Mouse (Mus musculus): ENCODE results near the gene Dynlt1a. TPM values are rescaled to one million over a fixed set of nuclear protein-coding genes. Genes with fewer than 3 reads are reported as not detected.
"Not testable (repeated sequence)": the region's sequence is repeated elsewhere in the genome, so short reads cannot be mapped to it uniquely, and the experiment has no call there.

Dynlt1a gene
- 10 to 100 TPM; 12.8 to 13.2 TPM for total RNA-seq (2021)

DNA sequence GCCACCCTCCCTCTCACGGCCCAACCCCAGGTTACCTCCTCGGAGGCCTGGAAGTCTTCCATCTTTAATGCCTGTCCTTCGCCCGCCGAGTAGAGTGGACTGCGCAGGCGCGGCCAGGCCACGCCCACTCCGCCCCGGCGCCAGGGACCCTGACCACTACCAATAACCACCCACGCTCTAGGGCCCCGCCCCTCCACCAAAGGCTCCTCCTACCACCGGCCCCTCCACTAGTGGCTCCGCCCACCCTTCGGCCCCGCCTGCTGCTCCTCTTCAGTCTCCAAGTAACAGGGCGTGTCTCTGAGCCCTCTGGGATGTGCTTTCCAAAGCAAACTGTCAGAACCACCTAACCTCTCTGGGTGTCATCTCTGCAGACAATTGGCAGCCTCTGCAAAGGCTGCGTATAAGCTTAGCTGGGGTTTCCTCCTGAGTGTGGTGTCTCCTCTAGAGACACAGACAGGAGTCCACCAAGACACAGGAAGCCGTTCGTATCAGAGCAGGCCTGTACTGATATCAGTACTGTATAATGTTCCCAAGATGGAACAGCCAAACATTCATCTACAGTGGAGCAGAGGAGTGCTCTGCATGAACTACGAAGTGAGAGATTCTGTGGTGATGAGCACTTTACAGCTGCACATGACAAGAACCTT is at the start of gene Dynlt1a:
Gene Dynlt1a, minus strand, starts transcription at position 162 of the 647 bp plus-strand sequence.
- peak; percentile 93 to 94 for DNase-seq (ENCODE audit: low spot score in 2 of 2)
- intact Hi-C loops (cut with DNase I): not testable (repeated sequence)

DNA sequence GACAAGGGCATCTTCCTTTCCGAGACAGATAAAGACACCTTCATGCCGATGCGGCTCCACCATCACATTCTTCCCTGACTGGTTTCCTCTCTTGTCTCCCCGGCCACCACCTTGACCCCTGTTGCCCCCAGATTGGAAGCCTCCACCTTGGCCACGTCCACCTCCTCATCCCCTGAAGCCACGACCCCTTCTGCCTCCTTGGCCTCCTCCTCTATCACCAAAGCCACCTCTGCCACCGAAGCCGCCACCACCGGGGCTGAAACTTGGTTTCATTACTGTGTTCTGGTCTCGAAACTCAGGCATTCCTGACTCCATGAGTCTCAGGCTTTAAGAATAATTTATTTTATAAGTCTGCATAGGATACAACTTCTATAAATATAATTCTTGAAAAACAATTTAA is 38.0 kb upstream of the Dynlt1a start:
- intact Hi-C loops (cut with DNase I); DNase-seq (ENCODE audit: low spot score in 2 of 2): not testable (repeated sequence)

DNA sequence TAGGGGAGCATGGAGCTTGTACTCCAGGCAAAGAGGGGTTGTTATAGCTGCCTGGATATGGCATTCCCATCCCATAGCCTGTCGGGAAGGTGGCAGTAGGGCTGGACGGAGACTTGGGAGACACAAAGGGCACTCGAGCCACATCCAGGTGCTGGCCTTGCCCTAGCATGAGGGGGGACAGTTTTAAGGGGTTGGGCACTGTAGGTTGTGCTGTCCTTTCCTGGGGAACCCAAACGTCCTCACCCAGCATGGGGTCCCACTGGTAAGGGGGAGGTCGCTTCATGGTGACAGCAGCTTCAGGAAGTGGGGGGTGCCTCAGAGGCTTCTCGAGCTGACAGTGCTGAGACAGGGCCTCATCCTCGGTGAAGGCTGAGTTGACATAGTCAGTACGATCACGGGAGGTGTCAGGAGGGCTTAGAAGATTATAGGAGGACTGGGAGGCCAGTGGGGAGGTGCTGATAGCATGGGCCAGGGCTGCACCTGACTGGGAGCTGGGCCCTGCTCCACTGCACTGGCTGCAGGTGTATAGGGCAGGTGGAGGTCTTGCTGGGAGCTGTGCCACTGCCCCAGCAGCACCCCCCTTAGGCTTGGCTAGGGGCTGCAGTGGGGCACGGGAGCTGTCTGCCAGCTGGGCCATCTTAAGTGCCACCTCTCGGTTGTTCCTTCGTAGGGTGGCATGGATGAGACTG is 25.4 kb upstream of the Dynlt1a start:
- DNase-seq (ENCODE audit: low spot score in 2 of 2); intact Hi-C loops (cut with DNase I): not testable (repeated sequence)

DNA sequence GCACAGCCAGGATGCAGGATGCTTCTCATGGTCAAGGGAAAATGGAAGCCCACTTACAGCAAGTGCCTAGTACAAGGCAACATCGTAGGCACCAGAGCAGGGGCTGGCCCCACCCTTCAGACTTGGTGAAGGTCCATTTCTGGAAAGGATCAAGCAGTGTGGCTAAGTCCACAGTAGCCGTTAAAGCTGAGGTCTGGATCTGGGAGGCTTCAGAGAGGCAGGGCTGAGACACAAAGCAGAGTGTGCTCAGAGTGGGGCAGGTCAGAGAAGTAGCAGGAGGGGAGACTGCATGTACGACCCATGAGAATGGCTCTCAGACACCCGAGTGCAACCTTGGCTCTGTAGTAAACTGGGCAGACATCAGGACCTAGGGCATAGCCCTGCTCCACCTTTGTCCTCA is 11.7 kb upstream of the Dynlt1a start:
- intact Hi-C loops (cut with DNase I); DNase-seq (ENCODE audit: low spot score in 2 of 2): not testable (repeated sequence)

DNA sequence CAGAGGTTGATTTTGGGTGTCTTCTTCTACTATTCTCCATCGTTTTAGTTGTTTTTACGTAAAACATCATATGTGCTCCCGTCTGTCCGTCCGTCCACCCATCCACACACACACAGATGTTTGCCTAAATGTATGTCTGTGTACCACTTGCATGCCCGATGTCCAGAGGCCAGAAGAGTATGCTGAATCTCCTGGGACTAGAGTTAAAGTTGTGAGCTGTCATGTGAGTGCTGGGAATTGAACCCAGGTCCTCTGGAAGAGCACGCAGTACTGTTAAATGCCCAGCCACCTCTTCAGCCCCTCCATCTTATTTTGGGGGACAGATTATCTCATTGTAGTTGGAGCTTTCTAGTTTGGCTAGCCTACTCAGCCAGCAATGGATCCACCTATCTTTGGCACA is 10.3 kb upstream of the Dynlt1a start:
- DNase-seq (ENCODE audit: low spot score in 2 of 2); intact Hi-C loops (cut with DNase I): not testable (repeated sequence)

DNA sequence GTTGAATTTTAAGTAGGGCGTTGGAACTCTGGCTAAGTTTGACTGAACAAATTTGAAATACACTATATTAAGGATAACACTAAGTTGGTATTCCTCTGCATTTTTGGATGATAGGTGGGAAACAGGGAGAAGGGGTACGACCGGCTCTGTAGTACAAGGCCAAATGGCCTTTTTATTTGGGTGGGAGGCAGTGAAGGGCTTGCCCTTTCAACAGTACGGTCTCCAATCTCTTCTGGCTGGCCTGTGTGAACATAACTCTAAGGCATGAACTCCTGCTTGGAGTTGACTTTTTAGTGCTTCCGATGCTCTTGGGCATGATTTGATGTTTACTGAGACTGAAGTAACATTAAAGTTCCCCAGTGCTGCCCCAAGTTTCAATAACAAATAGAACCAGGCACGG is 8.2 kb upstream of the Dynlt1a start:
- intact Hi-C loops (cut with DNase I); DNase-seq (ENCODE audit: low spot score in 2 of 2): not testable (repeated sequence)

DNA sequence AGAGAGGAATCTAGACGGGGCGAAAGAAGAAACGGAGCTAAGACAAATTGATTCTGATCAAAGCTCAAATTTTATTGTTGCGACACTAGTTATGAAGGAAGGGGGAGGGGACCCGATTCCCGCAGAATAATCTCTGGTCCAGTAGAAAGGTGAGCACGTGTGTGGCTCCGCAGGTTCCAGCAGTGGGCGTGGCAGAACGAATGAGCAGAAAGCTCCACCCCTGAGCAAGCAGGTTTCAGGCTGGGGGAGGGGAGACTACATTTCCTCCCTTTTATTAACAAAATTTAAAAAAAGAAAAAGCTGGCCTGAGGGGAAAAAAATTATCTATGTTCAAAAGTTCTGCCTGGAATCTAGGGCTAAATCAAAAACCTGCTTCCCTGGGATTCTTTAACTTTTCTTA is 7.7 kb upstream of the Dynlt1a start:
- intact Hi-C loops (cut with DNase I); DNase-seq (ENCODE audit: low spot score in 2 of 2): not testable (repeated sequence)

DNA sequence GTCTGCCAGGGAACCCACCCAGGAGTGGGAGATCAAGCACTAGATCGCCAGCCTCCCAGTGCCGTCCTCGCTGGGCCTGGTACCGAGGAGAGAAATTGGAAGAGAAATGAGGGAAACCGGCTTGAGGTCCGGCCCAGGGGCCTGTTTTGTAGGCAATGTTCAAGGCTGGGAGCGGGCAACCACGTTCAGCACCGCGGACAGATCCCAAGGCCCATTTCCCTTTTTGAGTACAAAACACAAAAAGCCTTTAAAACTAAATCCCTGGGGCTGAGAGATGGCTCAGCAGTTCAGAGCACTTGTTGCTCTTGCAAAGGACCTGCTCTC is 4.4 kb upstream of the Dynlt1a start:
- DNase-seq (ENCODE audit: low spot score in 2 of 2); intact Hi-C loops (cut with DNase I): not testable (repeated sequence)

DNA sequence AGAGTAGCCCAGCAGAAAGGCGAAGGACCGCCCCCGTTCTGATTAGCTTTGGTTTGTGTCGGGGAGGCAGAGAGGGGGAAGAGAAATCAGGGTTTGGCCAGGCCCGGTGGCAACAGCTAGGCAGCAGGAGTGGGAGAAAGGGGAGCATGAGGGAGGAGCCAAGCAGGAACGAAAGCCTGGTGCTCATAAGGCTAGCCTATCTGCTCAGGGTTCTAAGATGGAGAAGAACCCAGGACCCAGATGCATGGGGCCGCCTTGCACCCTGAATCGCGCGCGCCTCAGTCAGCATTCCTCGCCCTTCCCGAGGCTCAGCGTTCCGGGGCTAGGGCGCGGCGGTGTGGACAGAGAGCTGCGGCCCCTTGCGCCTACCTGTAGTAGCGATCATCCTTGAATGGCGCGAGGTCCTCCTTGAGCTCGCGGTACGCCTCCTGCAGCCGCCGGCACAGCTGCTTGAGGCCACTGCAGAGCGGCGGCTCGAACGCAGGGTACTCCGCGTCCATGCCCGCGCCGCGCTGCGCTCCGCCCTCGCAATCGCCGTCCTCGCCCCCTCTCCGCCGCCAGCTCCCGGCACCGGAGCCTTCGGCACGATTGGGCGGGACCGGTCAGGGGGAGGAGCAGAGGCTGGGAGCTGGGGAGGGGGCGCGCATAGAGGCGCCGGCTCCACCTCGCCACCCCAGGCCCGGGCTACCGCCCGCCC is 3.9 kb upstream of the Dynlt1a start:
- intact Hi-C loops (cut with DNase I); DNase-seq (ENCODE audit: low spot score in 2 of 2): not testable (repeated sequence)

DNA sequence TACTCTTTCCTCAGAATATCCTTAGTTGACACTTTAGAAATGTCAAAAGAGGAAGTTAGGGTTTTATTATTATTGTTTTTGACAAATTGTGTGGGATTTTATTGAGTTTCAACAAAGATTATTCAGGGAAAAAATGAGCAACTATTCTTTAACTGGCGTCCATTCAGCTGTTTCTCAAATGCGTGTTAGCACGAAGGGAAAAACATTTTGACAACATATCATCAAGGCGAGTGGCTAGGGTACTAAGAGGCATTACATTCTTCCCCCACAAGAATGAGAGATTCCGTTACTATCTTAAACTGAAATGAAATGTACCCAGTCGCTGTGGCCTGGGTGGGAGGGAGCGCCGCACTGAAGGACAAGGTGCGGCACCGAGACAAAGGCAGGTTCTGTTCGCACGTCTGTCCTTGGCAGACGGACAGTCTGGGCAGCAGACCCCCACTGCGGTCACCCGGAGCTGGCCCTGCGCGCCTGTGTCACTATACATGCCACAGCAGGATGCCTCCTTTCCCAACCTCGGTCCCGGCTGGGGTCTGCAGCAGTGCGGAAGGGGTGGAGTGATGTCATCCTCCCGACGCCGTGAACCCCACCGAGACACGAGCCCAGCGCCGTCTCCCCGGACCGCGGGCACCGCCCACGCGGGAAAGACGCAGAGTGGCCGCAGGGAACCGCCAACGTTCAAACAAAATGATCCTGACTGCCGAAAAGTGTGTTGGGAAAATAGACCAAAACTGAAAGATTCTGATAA is 747 bp downstream of the Dynlt1a start:
- intact Hi-C loops (cut with DNase I): not testable (repeated sequence)

DNA sequence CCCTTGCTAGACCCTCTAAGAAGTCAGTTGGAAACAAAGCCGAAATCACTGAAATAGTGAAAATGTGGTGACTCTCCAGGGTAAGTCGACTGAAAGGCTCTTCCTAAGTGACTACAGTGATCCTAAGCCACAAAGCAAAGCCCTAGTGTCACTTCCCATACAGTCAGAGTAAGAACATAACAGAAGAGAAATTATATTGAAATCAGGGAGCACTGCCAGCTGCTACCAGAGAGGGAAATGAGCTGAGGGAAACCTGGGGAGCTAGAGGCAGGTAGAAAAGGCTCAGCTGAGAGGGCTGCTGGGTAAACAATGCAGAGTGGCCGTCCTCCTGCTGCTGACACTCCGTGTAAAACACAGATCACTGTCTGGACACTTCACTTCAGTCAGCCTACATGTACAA is 1.6 kb downstream of the Dynlt1a start:
- peak; percentile 32 to 41 for DNase-seq (ENCODE audit: low spot score in 2 of 2)
- intact Hi-C loops (cut with DNase I): not testable (repeated sequence)

More for the DNA sequence above, 747 bp downstream of the Dynlt1a start:
- DNase-seq (ENCODE audit: low spot score in 2 of 2): peak; percentile 67 to 70

DNA sequence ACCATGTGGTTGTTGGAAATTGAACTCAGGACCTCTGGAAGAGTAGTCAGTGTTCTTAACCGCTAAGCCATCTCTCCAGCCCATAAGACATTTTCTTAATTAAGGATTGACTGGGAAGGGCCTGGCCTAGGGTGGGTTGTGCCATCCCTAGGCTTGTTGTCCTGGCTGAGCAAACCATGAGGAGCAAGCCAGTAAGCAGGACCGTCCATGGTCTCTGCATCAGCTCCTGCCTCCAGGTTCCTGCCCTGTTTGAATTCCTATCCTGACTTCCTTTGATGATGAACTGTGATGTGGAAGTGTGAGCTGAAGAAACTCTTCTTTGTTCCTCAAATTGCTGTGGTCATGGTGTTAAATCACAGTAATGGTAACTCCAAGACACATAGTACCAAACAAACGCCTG is 2.8 kb downstream of the Dynlt1a start:
- DNase-seq (ENCODE audit: low spot score in 2 of 2); intact Hi-C loops (cut with DNase I): not testable (repeated sequence)

DNA sequence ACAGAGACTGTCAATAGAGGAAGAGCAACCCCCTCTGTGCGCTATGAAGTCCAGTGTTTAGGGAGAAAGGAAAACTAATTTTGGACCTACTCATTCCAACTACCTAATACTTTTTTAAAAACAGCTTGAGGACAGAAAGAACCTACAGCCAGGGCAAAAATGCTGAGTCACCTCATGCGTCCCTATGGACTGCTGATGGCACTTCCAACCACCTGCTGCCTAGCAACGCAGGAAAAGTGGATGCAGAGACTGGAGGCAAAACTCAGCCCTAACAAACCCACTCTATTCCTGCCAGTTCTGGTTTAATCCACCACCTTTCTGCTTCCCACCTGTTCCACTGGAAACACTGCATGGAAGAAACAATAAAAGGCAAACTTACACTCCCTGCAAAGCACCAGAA is 4.5 kb downstream of the Dynlt1a start:
- DNase-seq (ENCODE audit: low spot score in 2 of 2): peak in 1 of 2 experiments; percentile 47
- intact Hi-C loops (cut with DNase I): not testable (repeated sequence)

DNA sequence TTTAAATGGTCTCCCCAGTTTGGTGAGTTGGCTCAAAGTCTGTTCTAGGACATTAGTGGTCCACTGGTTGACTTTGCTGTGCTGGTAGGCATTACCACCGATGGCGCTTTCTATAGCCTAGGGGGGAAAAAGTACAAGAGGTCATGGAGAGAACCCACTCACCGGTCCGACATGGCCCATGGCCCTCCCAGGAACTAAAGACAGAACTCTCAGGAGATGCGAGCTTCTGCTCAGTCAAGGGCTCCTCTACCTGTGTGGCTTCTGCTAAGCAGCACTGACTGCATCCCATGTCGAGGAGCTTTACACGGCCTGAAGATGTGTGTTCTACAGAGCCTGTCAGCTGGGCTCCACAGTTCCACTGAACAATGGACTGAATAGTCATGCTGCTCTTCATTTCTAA is 5.6 kb downstream of the Dynlt1a start:
- intact Hi-C loops (cut with DNase I); DNase-seq (ENCODE audit: low spot score in 2 of 2): not testable (repeated sequence)

DNA sequence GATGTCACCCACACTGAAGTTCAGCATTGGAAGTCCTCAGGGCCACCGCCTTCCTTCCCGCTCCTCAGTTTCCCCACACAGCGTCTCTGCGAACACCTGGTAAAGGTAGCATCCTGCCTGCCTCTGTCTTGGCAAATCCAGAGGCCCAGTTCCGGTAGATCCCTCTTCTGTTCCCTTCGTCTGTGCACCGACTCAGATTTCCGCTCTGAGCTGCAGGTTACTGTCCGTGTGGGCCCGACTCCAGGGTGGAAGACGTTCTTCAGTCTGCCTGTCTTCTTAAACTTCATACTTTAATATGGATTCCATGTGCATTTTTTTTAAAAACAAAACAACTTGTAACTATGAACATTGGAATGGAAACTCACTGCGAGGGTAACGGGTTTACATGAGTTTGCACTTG is 10.8 kb downstream of the Dynlt1a start:
- DNase-seq (ENCODE audit: low spot score in 2 of 2); intact Hi-C loops (cut with DNase I): not testable (repeated sequence)

DNA sequence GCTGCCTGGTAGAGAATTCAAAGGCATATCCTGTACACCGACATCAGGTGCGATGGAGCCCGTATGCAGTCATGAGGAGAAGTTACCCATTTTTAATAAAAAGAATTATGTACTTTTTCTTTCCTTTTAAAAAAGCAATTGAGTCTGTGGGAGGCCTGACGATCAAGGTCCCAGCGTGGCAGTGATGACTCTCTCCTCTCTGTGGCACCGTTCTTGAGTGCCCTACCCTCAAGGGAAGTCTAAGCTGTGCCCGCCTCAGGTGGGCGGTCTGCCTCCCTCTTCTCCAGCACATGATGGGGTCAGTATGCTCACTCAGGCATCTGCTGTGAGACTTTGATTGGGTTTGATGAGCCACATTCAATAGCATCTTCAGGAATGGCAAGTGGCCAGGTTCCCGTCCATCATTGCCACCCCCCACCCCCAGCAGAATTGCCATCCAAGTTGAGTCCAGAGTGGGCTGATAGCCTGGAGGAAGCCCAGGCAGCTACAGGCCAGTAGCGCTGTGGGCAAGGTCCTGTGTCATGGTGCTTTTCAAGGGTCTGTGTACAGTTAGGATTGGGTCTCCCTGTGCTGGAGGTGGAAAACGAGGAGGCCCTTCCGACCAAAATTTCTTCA is 11.5 kb downstream of the Dynlt1a start:
- intact Hi-C loops (cut with DNase I); DNase-seq (ENCODE audit: low spot score in 2 of 2): not testable (repeated sequence)

DNA sequence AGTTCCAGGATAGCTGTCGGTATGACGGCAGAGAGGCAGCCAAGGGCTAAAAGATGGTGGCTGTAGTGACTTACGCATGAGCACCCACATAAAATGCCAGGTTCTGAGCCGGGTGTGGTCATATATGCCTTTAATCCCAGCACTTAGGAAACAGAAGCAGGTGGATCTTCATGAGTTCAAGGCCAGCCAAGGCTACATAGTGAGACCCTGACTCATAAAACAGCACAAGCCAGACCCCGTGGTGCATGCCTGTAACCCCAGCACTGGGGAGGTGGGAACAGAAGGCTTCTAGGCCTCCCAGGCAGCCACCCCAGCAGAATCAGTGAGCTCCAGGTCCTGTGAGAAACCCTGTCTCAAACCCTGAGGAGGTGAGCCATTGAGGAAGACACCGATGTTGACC is 12.4 kb downstream of the Dynlt1a start:
- DNase-seq (ENCODE audit: low spot score in 2 of 2); intact Hi-C loops (cut with DNase I): not testable (repeated sequence)

DNA sequence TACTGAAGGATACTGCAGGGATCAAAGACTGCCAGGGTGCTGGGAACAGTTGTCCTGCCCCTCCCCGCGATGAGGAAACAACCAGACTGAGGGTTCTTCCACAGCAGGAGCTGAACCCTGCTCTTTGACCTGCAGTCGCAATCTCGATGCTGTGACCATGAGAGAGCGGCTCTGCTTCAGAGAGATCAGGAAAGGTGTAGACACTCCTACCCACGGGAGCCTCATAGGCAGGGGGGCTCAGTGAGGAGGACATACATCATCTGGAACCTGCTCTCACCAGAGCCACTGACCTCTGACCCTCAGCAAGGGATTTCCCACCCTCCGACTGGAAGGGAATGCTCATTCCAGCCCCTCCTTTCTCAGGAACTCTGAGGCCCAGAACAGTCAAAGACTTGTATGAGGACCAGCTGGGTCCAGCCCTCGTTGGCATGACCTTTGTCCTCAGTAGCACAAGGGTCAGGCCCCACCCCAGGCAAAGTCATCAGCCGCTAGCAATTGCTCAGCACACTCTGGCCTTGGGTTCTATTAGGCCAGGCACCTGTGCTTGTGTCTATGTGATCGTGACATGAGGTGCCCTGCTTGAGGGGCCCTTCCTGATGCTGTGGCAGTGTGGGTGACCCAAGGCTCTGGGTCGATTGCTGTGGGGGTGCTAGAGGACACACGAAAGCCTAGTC is 17.0 kb downstream of the Dynlt1a start:
- DNase-seq (ENCODE audit: low spot score in 2 of 2); intact Hi-C loops (cut with DNase I): not testable (repeated sequence)
